Mouse (Mus musculus) monocyte, adult 2 months (primary cell): ENCODE data around the gene Pvr.

Experiments
- DNase-seq, 2 experiments: peaks; one replicate each; pipeline ENCODE4 v3.0.0; 2022; ENCODE audit warnings: low spot score in 2 of 2, low read depth in 1 of 2

Gene Pvr

GRCm38 (mm10) chr7:19920506-19921261 lies at the start of gene Pvr:
Gene Pvr (minus strand): TSS chr7:19921160.
- peak in 1 of 2 experiments; percentile 27 for DNase-seq

DNA sequence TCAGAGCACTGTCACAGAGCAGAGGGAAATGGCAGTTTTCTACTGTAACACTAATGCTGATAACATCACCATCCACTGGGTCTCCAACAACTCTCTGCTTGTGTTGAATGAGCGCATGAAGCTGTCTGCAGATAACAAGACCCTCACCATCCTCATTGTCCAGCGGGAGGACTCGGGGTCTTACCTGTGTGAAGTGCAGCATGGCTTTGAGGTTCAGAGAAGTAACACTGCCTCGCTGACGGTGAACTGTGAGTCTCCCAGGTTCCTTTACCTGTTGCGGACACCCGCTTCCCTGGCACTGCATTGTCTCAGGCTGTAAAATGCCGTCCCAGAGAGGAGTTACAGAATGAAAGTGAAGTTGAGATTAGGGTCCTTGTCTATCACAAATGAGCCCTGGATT lies 49.2 kb upstream of the Pvr start:
- DNase-seq = no peak

GRCm38 (mm10) chr7:19969541-19970090 lies 48.7 kb upstream of the Pvr start:
- no peak for DNase-seq

GRCm38 (mm10) chr7:19969106-19969505 lies 48.1 kb upstream of the Pvr start:
- DNase-seq = no peak

GRCm38 (mm10) chr7:19964985-19965579 lies 44.1 kb upstream of the Pvr start, which contains the start of gene Ceacam20:
Gene Ceacam20 (plus strand): TSS chr7:19965412.
- no peak for DNase-seq

GRCm38 (mm10) chr7:19962423-19962822 lies 41.5 kb upstream of the Pvr start:
- no peak for DNase-seq

GRCm38 (mm10) chr7:19956341-19956781 lies 35.4 kb upstream of the Pvr start:
- peak; percentile 59 to 76 for DNase-seq

- DNase-seq = no peak
These were observed 34.9 kb upstream of the Pvr start for GRCm38 (mm10) chr7:19955861-19956260.

DNA sequence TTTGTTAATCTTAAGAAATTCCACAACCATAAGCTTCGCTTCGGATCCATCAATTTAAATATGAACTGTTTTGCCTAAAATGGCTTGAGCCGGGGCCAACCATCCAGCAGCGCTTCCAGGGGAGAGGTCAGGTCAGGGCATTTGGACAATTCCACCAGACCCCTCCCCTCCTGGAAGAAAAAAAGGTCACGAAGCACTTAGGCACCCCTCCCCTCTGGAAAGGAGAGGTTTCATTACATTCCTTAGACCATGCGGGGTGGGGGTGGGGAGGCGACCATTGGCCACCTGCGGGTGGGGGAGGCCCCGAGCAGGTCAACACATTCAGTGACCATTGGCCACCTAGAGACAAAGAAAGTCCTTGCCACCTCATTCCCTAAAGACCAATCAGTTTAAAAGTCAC lies 32.1 kb upstream of the Pvr start:
- no peak for DNase-seq

DNA sequence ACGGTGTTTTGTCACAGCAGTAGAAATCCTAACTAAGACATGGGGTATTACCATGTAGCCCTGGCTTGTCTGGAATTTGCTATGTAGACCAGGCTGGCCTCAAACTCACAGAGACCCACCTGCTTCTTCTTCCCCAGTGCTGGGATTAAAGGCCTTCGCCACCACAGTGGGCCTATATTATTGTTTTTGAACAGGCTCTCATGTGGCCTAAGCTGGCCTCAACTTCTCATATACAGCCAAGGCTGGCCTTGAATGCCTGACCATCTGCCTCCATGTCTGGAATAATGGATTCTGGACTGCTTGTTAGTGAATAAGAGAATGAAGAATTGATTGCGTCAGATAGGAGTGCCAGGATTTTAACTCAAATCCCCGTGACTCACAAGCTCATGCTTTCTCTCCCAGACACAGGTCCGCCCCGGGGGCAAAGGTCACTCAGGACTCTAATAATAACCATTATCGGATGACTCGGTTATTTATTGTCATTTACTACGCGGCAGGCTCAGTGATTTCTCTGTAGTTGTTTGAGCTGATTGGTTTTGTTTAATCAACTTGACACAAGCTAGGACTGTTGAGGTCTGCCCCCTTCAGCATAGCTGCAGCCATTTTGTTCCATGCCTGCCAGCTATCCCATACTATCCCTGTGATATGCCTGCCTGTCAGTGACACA lies 31.5 kb upstream of the Pvr start:
- no peak for DNase-seq

- no peak for DNase-seq
These were observed 29.6 kb upstream of the Pvr start, which contains the start of gene Igsf23 for GRCm38 (mm10) chr7:19950589-19950988. Gene Igsf23 (minus strand): TSS chr7:19950756.

- DNase-seq = no peak
These were observed 29.0 kb upstream of the Pvr start for GRCm38 (mm10) chr7:19949996-19950395.

- no peak for DNase-seq
These were observed 28.0 kb upstream of the Pvr start for GRCm38 (mm10) chr7:19948956-19949355.

GRCm38 (mm10) chr7:19945821-19946515 lies 25.0 kb upstream of the Pvr start:
- no peak for DNase-seq

GRCm38 (mm10) chr7:19945201-19945600 lies 24.2 kb upstream of the Pvr start:
- DNase-seq = no peak

DNA sequence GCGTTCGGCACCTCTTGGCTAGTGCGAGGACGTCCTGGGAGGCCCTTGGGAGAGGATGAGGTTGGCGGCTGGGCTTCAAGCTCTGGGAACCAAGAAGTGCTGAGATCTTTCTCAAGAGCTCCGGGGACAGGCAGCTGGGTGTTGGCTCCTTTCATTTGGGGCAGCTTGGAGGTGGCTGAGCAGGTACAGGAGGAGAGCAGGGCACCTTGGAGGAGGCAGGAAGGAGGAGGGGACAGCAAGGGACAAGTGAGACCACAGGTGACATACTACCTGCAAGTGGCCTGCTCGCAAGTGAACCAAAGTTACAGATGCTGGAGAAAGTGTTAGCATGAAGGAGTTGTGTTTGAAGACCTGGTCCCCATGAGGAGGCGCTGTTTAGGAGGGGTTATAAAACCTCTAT lies 23.7 kb upstream of the Pvr start:
- no peak for DNase-seq

DNA sequence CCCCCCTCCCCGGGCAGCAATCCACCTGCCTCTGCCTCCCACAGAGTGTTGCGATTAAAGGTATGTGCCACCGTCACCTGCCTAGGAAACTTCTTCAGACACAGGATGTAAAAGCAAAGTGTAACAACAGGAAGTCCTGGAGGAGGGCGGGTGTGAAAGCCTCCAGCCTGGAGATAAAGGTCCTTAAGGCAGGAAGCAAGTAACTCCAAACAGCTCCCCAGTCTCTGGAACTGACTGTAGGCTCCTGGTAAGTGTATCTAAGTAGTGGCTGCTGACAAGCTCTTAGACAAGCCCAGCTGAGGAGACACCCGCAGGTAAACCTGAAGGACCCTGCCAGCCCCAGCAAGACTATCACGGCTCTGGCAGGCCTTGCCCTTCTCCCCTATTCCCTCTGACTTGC lies 19.3 kb upstream of the Pvr start:
- DNase-seq = no peak

DNA sequence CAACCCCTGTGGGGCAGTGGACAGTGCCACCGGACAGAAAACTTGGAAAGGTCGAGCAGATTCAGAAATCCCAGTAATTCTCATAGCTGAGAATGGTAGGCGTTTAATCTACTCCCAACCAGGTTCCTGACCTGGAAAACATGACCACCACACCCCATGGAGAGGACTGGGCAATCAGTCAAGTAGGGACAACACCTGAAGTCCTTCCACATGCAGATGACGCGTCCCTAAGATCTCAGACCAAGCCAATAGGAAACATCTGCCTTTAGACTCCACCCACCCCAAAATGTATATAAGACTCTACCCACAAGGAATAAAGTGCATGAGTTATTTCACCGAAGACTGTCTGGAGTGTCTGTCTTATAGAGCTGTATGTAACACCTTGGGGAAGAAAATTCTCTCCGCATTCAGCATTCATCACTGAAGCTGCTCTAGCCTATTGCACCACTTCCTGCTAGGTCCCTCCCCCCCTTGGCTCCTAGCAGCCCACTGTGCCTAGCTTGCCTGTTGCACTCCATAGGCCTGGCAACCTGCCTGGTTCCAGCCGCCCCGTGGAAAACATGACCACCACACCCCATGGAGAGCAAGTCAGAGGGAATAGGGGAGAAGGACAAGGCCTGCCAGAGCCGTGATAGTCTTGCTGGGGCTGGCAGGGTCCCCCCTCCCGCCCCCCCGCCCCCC lies 18.7 kb upstream of the Pvr start:
- DNase-seq = no peak

- DNase-seq = no peak
These were observed 16.4 kb upstream of the Pvr start for GRCm38 (mm10) chr7:19937229-19937821.

- DNase-seq = no peak
These were observed 15.0 kb upstream of the Pvr start for GRCm38 (mm10) chr7:19935961-19936360.
